Mouse (Mus musculus): ENCODE results near the gene Rngtt. TPM values are rescaled to one million over a fixed set of nuclear protein-coding genes. Genes with fewer than 3 reads are reported as not detected.
"Not testable (repeated sequence)": the region's sequence is repeated elsewhere in the genome, so short reads cannot be mapped to it uniquely, and the experiment has no call there.

The Rngtt gene
- polyA plus RNA-seq, 1 experiment from 2014 or later = 26.7 TPM

- H3K27ac ChIP-seq (ENCODE audit: low read depth, low read length) = no peak overlapping the region
- no peaks in the 10 kb centered on the region for H3K36me3 ChIP-seq (ENCODE audit: control insufficient read depth, insufficient read depth, low read length)
- no peak for ATAC-seq (ENCODE audit: low FRiP score, low TSS enrichment)
- 76% methylated on average over 4 of the region's 4 CpGs for WGBS
- H3K4me1 ChIP-seq (ENCODE audit: control insufficient read depth, insufficient read depth, low read length) = no peaks in the 10 kb centered on the region
- no peak overlapping the region for H3K4me3 ChIP-seq (ENCODE audit: low read length)
- no peaks in the 10 kb centered on the region for H3K27me3 ChIP-seq (ENCODE audit: control insufficient read depth, insufficient read depth, low read length)
- H3K9ac ChIP-seq (ENCODE audit: low read depth, low read length) = no peak overlapping the region
- H3K9me3 ChIP-seq (ENCODE audit: control insufficient read depth, low read length) = no peaks in the 10 kb centered on the region
- H3K4me2 ChIP-seq (replicated peaks; ENCODE audit: low read depth, low read length) = no peak overlapping the region
Observed at GRCm38 (mm10) chr4:33413791-33414190, 103.7 kb downstream of the Rngtt start.

- H3K4me2 ChIP-seq (replicated peaks; ENCODE audit: low read depth, low read length) = no peak overlapping the region
- 62% methylated on average over 4 of the region's 4 CpGs for WGBS
- H3K9me3 ChIP-seq (ENCODE audit: control insufficient read depth, low read length) = no peaks in the 10 kb centered on the region
- H3K27me3 ChIP-seq (ENCODE audit: control insufficient read depth, insufficient read depth, low read length) = no peaks in the 10 kb centered on the region
- H3K36me3 ChIP-seq (ENCODE audit: control insufficient read depth, insufficient read depth, low read length) = no peaks in the 10 kb centered on the region
- no peak overlapping the region for H3K27ac ChIP-seq (ENCODE audit: low read depth, low read length)
- H3K4me3 ChIP-seq (ENCODE audit: low read length) = no peak overlapping the region
- H3K4me1 ChIP-seq (ENCODE audit: control insufficient read depth, insufficient read depth, low read length) = no peaks in the 10 kb centered on the region
- H3K9ac ChIP-seq (ENCODE audit: low read depth, low read length) = no peak overlapping the region
- ATAC-seq (ENCODE audit: low FRiP score, low TSS enrichment) = no peak
Observed at GRCm38 (mm10) chr4:33414781-33415180, 104.7 kb downstream of the Rngtt start.

GRCm38 (mm10) chr4:33417391-33417790 lies 107.3 kb downstream of the Rngtt start:
- no peaks in the 10 kb centered on the region for H3K27me3 ChIP-seq (ENCODE audit: control insufficient read depth, insufficient read depth, low read length)
- 86% methylated on average over 4 of the region's 4 CpGs for WGBS
- H3K27ac ChIP-seq (ENCODE audit: low read depth, low read length) = no peak overlapping the region
- no peaks in the 10 kb centered on the region for H3K4me1 ChIP-seq (ENCODE audit: control insufficient read depth, insufficient read depth, low read length)
- no peak overlapping the region for H3K4me3 ChIP-seq (ENCODE audit: low read length)
- no peaks in the 10 kb centered on the region for H3K9me3 ChIP-seq (ENCODE audit: control insufficient read depth, low read length)
- H3K36me3 ChIP-seq (ENCODE audit: control insufficient read depth, insufficient read depth, low read length) = no peaks in the 10 kb centered on the region
- ATAC-seq (ENCODE audit: low FRiP score, low TSS enrichment) = no peak
- H3K9ac ChIP-seq (ENCODE audit: low read depth, low read length) = no peak overlapping the region
- H3K4me2 ChIP-seq (replicated peaks; ENCODE audit: low read depth, low read length) = no peak overlapping the region

DNA sequence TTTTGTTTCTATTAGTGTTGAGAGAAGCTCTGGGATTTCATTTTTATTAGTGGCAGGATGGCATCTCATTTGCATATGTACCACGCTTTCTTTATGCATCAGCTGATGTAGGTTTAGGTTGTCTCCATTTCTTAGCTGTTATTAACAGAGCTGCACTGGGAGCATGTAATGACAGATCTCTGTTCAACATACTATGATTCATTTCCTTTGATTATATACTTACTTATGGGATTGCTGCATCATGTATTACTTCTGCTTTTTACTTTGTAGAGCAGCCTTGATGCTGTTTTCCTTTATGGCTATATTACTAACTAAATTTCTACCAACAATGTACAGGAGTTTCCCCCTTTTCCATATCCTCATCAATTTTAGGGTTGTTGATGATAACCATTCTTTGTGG lies 109.5 kb downstream of the Rngtt start:
- 100% methylated on average over 1 of the region's 1 CpGs for WGBS

GRCm38 (mm10) chr4:33428856-33429255 lies 118.7 kb downstream of the Rngtt start:
- H3K9me3 ChIP-seq (ENCODE audit: control insufficient read depth, low read length) = no peaks in the 10 kb centered on the region
- WGBS = 68% methylated on average over 4 of the region's 4 CpGs
- H3K27ac ChIP-seq (ENCODE audit: low read depth, low read length) = no peak overlapping the region
- H3K36me3 ChIP-seq (ENCODE audit: control insufficient read depth, insufficient read depth, low read length) = no peaks in the 10 kb centered on the region
- no peaks in the 10 kb centered on the region for H3K27me3 ChIP-seq (ENCODE audit: control insufficient read depth, insufficient read depth, low read length)
- H3K9ac ChIP-seq (ENCODE audit: low read depth, low read length) = no peak overlapping the region
- H3K4me3 ChIP-seq (ENCODE audit: low read length) = no peak overlapping the region
- ATAC-seq (ENCODE audit: low FRiP score, low TSS enrichment) = no peak
- H3K4me2 ChIP-seq (replicated peaks; ENCODE audit: low read depth, low read length) = no peak overlapping the region
- H3K4me1 ChIP-seq (ENCODE audit: control insufficient read depth, insufficient read depth, low read length) = no peaks in the 10 kb centered on the region

More for the DNA sequence above, 109.5 kb downstream of the Rngtt start:
- H3K4me3 ChIP-seq (ENCODE audit: low read length) = no peak overlapping the region
- H3K4me2 ChIP-seq (replicated peaks; ENCODE audit: low read depth, low read length) = no peak overlapping the region
- no peaks in the 10 kb centered on the region for H3K9me3 ChIP-seq (ENCODE audit: control insufficient read depth, low read length)
- H3K36me3 ChIP-seq (ENCODE audit: control insufficient read depth, insufficient read depth, low read length) = 0 out of 2 replicates have a peak, but pooled peaks cover 3% of the 10 kb centered on the region
- no peak overlapping the region for H3K27ac ChIP-seq (ENCODE audit: low read depth, low read length)
- no peak overlapping the region for H3K9ac ChIP-seq (ENCODE audit: low read depth, low read length)
- H3K4me1 ChIP-seq (ENCODE audit: control insufficient read depth, insufficient read depth, low read length) = no peaks in the 10 kb centered on the region
- no peaks in the 10 kb centered on the region for H3K27me3 ChIP-seq (ENCODE audit: control insufficient read depth, insufficient read depth, low read length)
- ATAC-seq (ENCODE audit: low FRiP score, low TSS enrichment) = no peak

- 95% methylated on average over 6 of the region's 6 CpGs for WGBS
- Histone ChIP-seq H3K4me1 (ENCODE audit: control insufficient read depth, insufficient read depth, low read length) (no peaks in the 10 kb centered on the region), H3K27ac (ENCODE audit: low read depth, low read length) (no peak overlapping the region), H3K9ac (ENCODE audit: low read depth, low read length) (no peak overlapping the region), H3K4me2 (replicated peaks; ENCODE audit: low read depth, low read length) (no peak overlapping the region), H3K36me3 (ENCODE audit: control insufficient read depth, insufficient read depth, low read length) (no peaks in the 10 kb centered on the region), H3K27me3 (ENCODE audit: control insufficient read depth, insufficient read depth, low read length) (no peaks in the 10 kb centered on the region), H3K9me3 (ENCODE audit: control insufficient read depth, low read length) (no peaks in the 10 kb centered on the region), H3K4me3 (ENCODE audit: low read length) (no peak overlapping the region)
- no peak for ATAC-seq (ENCODE audit: low FRiP score, low TSS enrichment)
Observed at GRCm38 (mm10) chr4:33441864-33442263, 131.8 kb downstream of the Rngtt start.

DNA sequence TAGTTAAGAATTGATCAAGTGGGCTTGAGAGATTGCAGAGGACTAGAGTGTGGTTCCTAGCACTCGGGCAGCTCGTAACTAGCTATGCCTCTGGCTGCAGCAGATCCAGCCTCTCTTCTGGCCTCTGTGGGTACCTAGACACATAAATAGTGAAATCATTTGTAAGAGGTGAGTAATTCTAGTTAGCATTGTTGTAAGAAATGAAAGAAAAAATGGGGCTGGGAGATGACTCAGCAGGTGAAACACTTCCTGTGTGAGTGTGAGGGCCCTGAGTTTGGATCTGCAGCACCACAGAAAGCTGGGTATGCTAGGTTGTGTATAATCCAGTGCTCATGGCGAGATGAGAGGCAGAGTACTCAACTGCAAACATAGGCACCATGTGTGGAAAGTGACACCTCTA lies 136.2 kb downstream of the Rngtt start:
- 94% methylated on average over 3 of the region's 3 CpGs for WGBS
- Histone ChIP-seq H3K27me3 (ENCODE audit: control insufficient read depth, insufficient read depth, low read length) (no peaks in the 10 kb centered on the region), H3K4me3 (ENCODE audit: low read length) (no peak overlapping the region), H3K36me3 (ENCODE audit: control insufficient read depth, insufficient read depth, low read length) (no peaks in the 10 kb centered on the region), H3K9ac (ENCODE audit: low read depth, low read length) (no peak overlapping the region), H3K27ac (ENCODE audit: low read depth, low read length) (no peak overlapping the region), H3K4me2 (replicated peaks; ENCODE audit: low read depth, low read length) (no peak overlapping the region), H3K4me1 (ENCODE audit: control insufficient read depth, insufficient read depth, low read length) (no peaks in the 10 kb centered on the region), H3K9me3 (ENCODE audit: control insufficient read depth, low read length) (no peaks in the 10 kb centered on the region)
- ATAC-seq (ENCODE audit: low FRiP score, low TSS enrichment) = no peak

DNA sequence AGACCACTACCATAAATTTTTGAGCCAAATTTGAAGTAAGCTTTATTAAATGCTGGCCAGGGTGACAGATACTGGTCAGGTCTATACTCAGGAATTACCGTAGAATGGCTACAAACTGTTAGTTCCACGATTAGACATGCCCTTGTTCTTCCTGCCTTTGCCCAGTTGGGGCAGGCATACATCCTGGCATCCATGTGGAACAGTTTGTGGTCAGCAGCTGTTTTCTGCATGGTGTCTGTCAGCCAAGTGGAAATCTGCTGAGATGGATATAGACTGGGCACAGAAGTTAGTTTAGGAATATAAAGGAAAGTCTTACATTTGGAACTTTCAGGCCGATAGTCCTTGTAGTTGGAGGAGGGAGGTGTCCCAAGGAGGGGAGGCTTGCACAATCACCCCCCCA lies 136.8 kb downstream of the Rngtt start:
- H3K9me3 ChIP-seq (ENCODE audit: control insufficient read depth, low read length) = no peaks in the 10 kb centered on the region
- no peak overlapping the region for H3K4me2 ChIP-seq (replicated peaks; ENCODE audit: low read depth, low read length)
- no peaks in the 10 kb centered on the region for H3K36me3 ChIP-seq (ENCODE audit: control insufficient read depth, insufficient read depth, low read length)
- H3K27ac ChIP-seq (ENCODE audit: low read depth, low read length) = no peak overlapping the region
- 93% methylated on average over 3 of the region's 3 CpGs for WGBS
- H3K4me1 ChIP-seq (ENCODE audit: control insufficient read depth, insufficient read depth, low read length) = no peaks in the 10 kb centered on the region
- no peaks in the 10 kb centered on the region for H3K27me3 ChIP-seq (ENCODE audit: control insufficient read depth, insufficient read depth, low read length)
- H3K4me3 ChIP-seq (ENCODE audit: low read length) = no peak overlapping the region
- H3K9ac ChIP-seq (ENCODE audit: low read depth, low read length) = no peak overlapping the region
- ATAC-seq (ENCODE audit: low FRiP score, low TSS enrichment) = no peak

- H3K4me2 ChIP-seq (replicated peaks; ENCODE audit: low read depth, low read length); H3K4me1 ChIP-seq (ENCODE audit: control insufficient read depth, insufficient read depth, low read length); ATAC-seq (ENCODE audit: low FRiP score, low TSS enrichment); H3K36me3 ChIP-seq (ENCODE audit: control insufficient read depth, insufficient read depth, low read length); H3K9me3 ChIP-seq (ENCODE audit: control insufficient read depth, low read length); H3K27me3 ChIP-seq (ENCODE audit: control insufficient read depth, insufficient read depth, low read length); H3K9ac ChIP-seq (ENCODE audit: low read depth, low read length); H3K27ac ChIP-seq (ENCODE audit: low read depth, low read length); H3K4me3 ChIP-seq (ENCODE audit: low read length): not testable (repeated sequence)
- WGBS = 93% methylated on average over 8 of the region's 8 CpGs
Observed at GRCm38 (mm10) chr4:33450356-33450755, 140.2 kb downstream of the Rngtt start.

DNA sequence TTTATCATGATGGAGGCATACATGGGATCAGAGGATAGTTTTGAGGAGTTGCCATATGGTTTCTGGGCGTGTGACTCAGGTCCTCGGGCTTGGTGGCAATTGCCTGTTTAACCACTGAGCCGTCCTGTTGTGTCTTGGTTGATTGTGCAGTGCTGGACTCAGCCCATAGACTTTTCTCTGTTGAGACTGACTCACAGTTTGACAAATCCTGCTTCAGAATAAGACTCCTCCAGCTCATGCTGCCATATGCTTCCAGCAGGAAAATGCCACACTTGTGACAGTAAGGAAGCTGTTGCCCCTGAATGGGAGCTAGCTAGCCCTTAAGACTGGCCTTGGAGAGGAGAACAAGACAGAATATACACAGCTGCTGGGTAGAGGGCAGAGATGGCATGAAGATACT lies 149.7 kb downstream of the Rngtt start:
- WGBS = 86% methylated on average over 3 of the region's 3 CpGs

More for the DNA sequence above, 149.7 kb downstream of the Rngtt start:
- Histone ChIP-seq H3K4me2 (replicated peaks; ENCODE audit: low read depth, low read length) (no peak overlapping the region), H3K36me3 (ENCODE audit: control insufficient read depth, insufficient read depth, low read length) (no peaks in the 10 kb centered on the region), H3K4me1 (ENCODE audit: control insufficient read depth, insufficient read depth, low read length) (no peaks in the 10 kb centered on the region), H3K27ac (ENCODE audit: low read depth, low read length) (no peak overlapping the region), H3K9me3 (ENCODE audit: control insufficient read depth, low read length) (no peaks in the 10 kb centered on the region), H3K9ac (ENCODE audit: low read depth, low read length) (no peak overlapping the region), H3K27me3 (ENCODE audit: control insufficient read depth, insufficient read depth, low read length) (no peaks in the 10 kb centered on the region), H3K4me3 (ENCODE audit: low read length) (no peak overlapping the region)
- ATAC-seq (ENCODE audit: low FRiP score, low TSS enrichment) = no peak
